Mouse (Mus musculus) C2C12 (cell line): ENCODE measurements at regions not wholly inside any gene's neighbourhood (a gene's known extent, or its start where the extent isn't known, plus 50 kb on each side); places are given as distances from the start of the nearest gene placed in this dataset.

ENCODE experiments used
- H3K27me3 ChIP-seq: one replicate; pipeline ENCODE4 v1.6.1; 2011; ENCODE audit not compliant: control insufficient read depth, insufficient read depth, insufficient read length
- H3K36me3 ChIP-seq: one replicate; pipeline ENCODE4 v1.6.1; 2011; ENCODE audit not compliant: control insufficient read depth, insufficient read depth
- H3K4me3 ChIP-seq: one replicate; pipeline ENCODE4 v1.5.1; 2011; ENCODE audit warnings: mild to moderate bottlenecking, control low read depth; ENCODE audit not compliant: poor library complexity, insufficient read depth, severe bottlenecking
- H3K79me2 ChIP-seq: one replicate; pipeline ENCODE4 v1.6.1; 2011; ENCODE audit not compliant: control insufficient read depth, insufficient read depth
- H3K79me3 ChIP-seq: one replicate; pipeline ENCODE4 v1.6.1; 2011; ENCODE audit warnings: low read depth, control low read depth
- H3ac ChIP-seq: one replicate; pipeline ENCODE3; 2011; ENCODE audit warnings: low read depth; ENCODE audit not compliant: control insufficient read depth, insufficient read length
- CEBPB ChIP-seq: IDR thresholded peaks from one replicate; pipeline ENCODE4 v1.6.1; 2011; ENCODE audit warnings: low read depth, mild to moderate bottlenecking, control low read depth, moderate library complexity
- CTCF ChIP-seq: IDR thresholded peaks from one replicate; pipeline ENCODE4 v1.5.1; 2011; ENCODE audit not compliant: control insufficient read depth, insufficient read depth, insufficient read length
- FOSL1 ChIP-seq: IDR thresholded peaks from one replicate; pipeline ENCODE4 v1.8.0; 2011; ENCODE audit warnings: mild to moderate bottlenecking, low read length; ENCODE audit not compliant: poor library complexity, insufficient read depth, severe bottlenecking
- MAX ChIP-seq: IDR thresholded peaks from one replicate; pipeline ENCODE4 v1.6.1; 2011; ENCODE audit warnings: mild to moderate bottlenecking, control low read depth
- MYOD1 ChIP-seq: IDR thresholded peaks from one replicate; pipeline ENCODE4 v1.6.1; 2011; ENCODE audit warnings: low read depth; ENCODE audit not compliant: control insufficient read depth, insufficient read length
- MYOG ChIP-seq: IDR thresholded peaks from one replicate; pipeline ENCODE4 v1.6.1; 2011; ENCODE audit not compliant: control insufficient read depth, insufficient read length; ENCODE audit errors: extremely low read depth
- USF1 ChIP-seq: IDR thresholded peaks from one replicate; pipeline ENCODE4 v1.6.1; 2011; ENCODE audit warnings: low read depth, mild to moderate bottlenecking, control low read depth, moderate library complexity

- H3K36me3 ChIP-seq, result no peaks in the 10 kb centered on the region
Measured at GRCm38 (mm10) chr8:18345322-18345721, 632.7 kb downstream of the Defb40 start.

GRCm38 (mm10) chr8:18344838-18345237 is 633.2 kb downstream of the Defb40 start:
- Histone ChIP-seq H3K79me2 (no peaks in the 10 kb centered on the region), H3K36me3 (no peaks in the 10 kb centered on the region), H3K27me3 (no peaks in the 10 kb centered on the region), H3K4me3 (no peak overlapping the region), H3K79me3 (no peaks in the 10 kb centered on the region), H3ac (no peak overlapping the region)
- no peak for TF ChIP-seq MYOD1
- no peak for TF ChIP-seq CTCF
- TF ChIP-seq MYOG, result no peak
- TF ChIP-seq FOSL1, result no peak
- no peak for TF ChIP-seq MAX
- no peak for TF ChIP-seq USF1
- TF ChIP-seq CEBPB, result no peak

More at GRCm38 (mm10) chr8:18345322-18345721, 632.7 kb downstream of the Defb40 start:
- H3K27me3 ChIP-seq, result no peaks in the 10 kb centered on the region
- no peak overlapping the region for H3ac ChIP-seq
- no peak overlapping the region for H3K4me3 ChIP-seq
- no peak for TF ChIP-seq MAX
- TF ChIP-seq FOSL1, result no peak
- TF ChIP-seq CTCF, result peak; percentile 65
- no peak for TF ChIP-seq MYOG
- TF ChIP-seq CEBPB, result no peak
- no peak for TF ChIP-seq USF1
- TF ChIP-seq MYOD1, result peak; percentile 82
- H3K79me2 ChIP-seq, result no peaks in the 10 kb centered on the region
- no peaks in the 10 kb centered on the region for H3K79me3 ChIP-seq

DNA sequence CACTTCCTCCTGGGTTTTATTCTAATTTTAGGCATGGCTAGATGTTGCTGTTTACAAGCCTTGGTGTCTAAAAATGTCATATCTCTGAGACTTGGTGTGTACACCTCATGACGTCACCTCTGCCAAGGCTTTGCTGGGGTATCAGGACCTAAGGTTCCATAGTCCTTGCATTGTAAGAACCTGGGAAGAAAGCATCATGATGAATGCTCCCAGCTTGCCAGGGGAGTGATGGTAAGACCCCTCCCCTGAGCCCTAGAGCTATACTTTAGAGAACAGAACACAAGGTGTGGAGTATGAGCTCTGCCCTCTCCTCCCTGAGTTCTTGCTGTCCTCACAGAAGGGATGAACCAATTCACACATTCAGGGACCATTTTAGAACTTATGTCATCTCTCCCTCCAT is 642.5 kb downstream of the Defb40 start:
- Histone ChIP-seq H3K79me3 (no peaks in the 10 kb centered on the region), H3ac (no peak overlapping the region), H3K27me3 (no peaks in the 10 kb centered on the region), H3K79me2 (no peaks in the 10 kb centered on the region), H3K36me3 (no peaks in the 10 kb centered on the region), H3K4me3 (no peak overlapping the region)
- no peak for TF ChIP-seq MYOG
- no peak for TF ChIP-seq CTCF
- no peak for TF ChIP-seq MYOD1
- TF ChIP-seq FOSL1, result no peak
- no peak for TF ChIP-seq USF1

GRCm38 (mm10) chr8:18328521-18328920 is 649.5 kb downstream of the Defb40 start:
- no peaks in the 10 kb centered on the region for H3K27me3 ChIP-seq
- H3K79me2 ChIP-seq, result no peaks in the 10 kb centered on the region
- H3K4me3 ChIP-seq, result no peak overlapping the region
- H3K36me3 ChIP-seq, result no peaks in the 10 kb centered on the region
- no peaks in the 10 kb centered on the region for H3K79me3 ChIP-seq
- no peak overlapping the region for H3ac ChIP-seq
- no peak for TF ChIP-seq MYOG
- no peak for TF ChIP-seq CTCF

GRCm38 (mm10) chr8:18316488-18316887 is 661.6 kb downstream of the Defb40 start:
- Histone ChIP-seq H3ac (no peak overlapping the region), H3K4me3 (no peak overlapping the region), H3K27me3 (no peaks in the 10 kb centered on the region), H3K36me3 (no peaks in the 10 kb centered on the region), H3K79me2 (no peaks in the 10 kb centered on the region), H3K79me3 (no peaks in the 10 kb centered on the region)
- no peak for TF ChIP-seq MYOG
- no peak for TF ChIP-seq CTCF
- no peak for TF ChIP-seq USF1
- no peak for TF ChIP-seq FOSL1
- no peak for TF ChIP-seq MYOD1
- no peak for TF ChIP-seq MAX
- no peak for TF ChIP-seq CEBPB

DNA sequence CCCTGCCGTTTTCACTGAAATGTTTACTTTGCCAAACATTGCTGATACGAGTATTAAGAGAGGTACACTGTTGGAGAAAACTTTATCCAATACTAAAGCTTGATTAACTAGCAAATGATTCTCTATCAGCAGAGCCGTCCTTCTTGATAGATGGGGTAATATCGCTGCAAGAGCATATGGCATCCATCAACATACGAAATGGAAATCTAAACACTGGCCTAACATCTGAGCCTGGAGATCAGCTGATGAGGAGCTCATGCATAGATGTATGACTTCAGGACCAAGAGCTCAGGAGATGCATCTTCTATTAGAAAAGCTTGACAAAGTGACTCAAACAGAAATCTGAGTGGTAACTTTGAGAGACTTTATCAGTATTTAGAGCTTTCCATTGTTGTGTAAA is 666.5 kb downstream of the Defb40 start:
- no peak for TF ChIP-seq MYOG
- no peak for TF ChIP-seq USF1
- TF ChIP-seq CTCF, result no peak
- TF ChIP-seq CEBPB, result no peak
- TF ChIP-seq MAX, result no peak
- no peak for TF ChIP-seq FOSL1
- TF ChIP-seq MYOD1, result no peak
- no peaks in the 10 kb centered on the region for H3K27me3 ChIP-seq
- H3K36me3 ChIP-seq, result no peaks in the 10 kb centered on the region
- no peaks in the 10 kb centered on the region for H3K79me2 ChIP-seq
- no peak overlapping the region for H3K4me3 ChIP-seq
- H3K79me3 ChIP-seq, result no peaks in the 10 kb centered on the region
- H3ac ChIP-seq, result no peak overlapping the region
